In the genomic region with DNA sequence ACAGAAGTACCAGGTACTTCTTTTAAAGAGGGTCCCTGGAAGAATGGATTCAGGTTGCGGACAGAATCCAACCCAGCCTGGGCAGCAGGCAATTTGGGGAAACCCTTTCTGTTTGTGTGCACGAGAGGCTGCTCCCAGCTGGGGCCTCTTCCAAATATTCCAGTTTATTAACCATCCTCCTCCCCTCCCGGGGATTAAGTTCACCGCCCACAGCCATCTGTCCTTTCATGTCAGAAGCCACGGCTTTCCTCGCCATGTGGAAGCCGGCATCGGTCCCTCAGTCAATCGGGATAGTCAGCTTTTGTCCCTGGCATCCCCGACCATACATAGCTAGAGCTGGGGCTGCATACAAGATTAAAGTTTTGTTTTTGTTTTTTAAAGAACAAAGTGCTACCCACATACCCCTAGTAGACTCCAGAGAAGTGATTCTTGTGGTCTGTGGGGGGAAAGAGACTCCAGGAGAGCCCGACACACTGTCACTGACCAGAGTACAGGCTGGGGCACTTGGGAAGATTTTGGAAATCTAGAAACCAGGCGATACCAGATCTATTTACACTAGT, we compare ENCODE assay signal across 7 mouse cellular contexts.
DNase-seq lines count a peak whose midpoint lies in the region; ATAC-seq lines count a peak whose summit lies in the region.

No protein-coding gene starts in this region.

- H3K4me1 ChIP-seq in intestine, embryonic 15.5 days (replicated peaks) = peaks cover 56% of the 10 kb centered on the region
- H3K4me1 ChIP-seq in neural tube, embryonic 14.5 days (ENCODE audit: control insufficient read depth, insufficient read depth, low read length) = peaks cover 64% of the 10 kb centered on the region

- no peak overlapping the region for H3K9ac ChIP-seq in intestine, embryonic 15.5 days
- H3K9ac ChIP-seq in neural tube, embryonic 14.5 days (replicated peaks; ENCODE audit: low read depth, low read length) = no peak overlapping the region

- H3K4me2 ChIP-seq in intestine, embryonic 15.5 days (replicated peaks) = peak overlapping the region; percentile 30; the same call in 1 of the 2 replicates
- peak overlapping the region; percentile 5; the same call in 1 of the 2 replicates for H3K4me2 ChIP-seq in neural tube, embryonic 14.5 days (ENCODE audit: low read depth, low read length)

- ATAC-seq in intestine, embryonic 15.5 days = no peak
- ATAC-seq in neural tube, embryonic 14.5 days (ENCODE audit: low read depth) = no peak

- DNase-seq in layer of hippocampus, postnatal 36 days = peak; percentile 56 to 58
- DNase-seq in layer of hippocampus, adult 8-10 months (ENCODE audit: low spot score in 2 of 2) = no peak
- DNase-seq in embryo, embryonic 10.5 days (ENCODE audit: low spot score) = peak; percentile 42
- DNase-seq in right cerebral cortex, postnatal 25 days = no peak
- no peak for DNase-seq in spleen, adult 12 weeks (ENCODE audit: low spot score)

- no peaks in the 10 kb centered on the region for H3K36me3 ChIP-seq in intestine, embryonic 15.5 days
- H3K36me3 ChIP-seq in neural tube, embryonic 14.5 days (ENCODE audit: control insufficient read depth, insufficient read depth, low read length) = no peaks in the 10 kb centered on the region

- H3K9me3 ChIP-seq in intestine, embryonic 15.5 days = no peaks in the 10 kb centered on the region
- no peaks in the 10 kb centered on the region for H3K9me3 ChIP-seq in neural tube, embryonic 14.5 days (ENCODE audit: control insufficient read depth, low read length)

- peak overlapping the region; percentile 51; the same call in 1 of the 2 replicates for H3K27ac ChIP-seq in intestine, embryonic 15.5 days
- H3K27ac ChIP-seq in neural tube, embryonic 14.5 days (ENCODE audit: low read depth, low read length) = peak overlapping the region; percentile 66

- no peaks in the 10 kb centered on the region for H3K27me3 ChIP-seq in intestine, embryonic 15.5 days (replicated peaks)
- no peaks in the 10 kb centered on the region for H3K27me3 ChIP-seq in neural tube, embryonic 14.5 days (ENCODE audit: control insufficient read depth, insufficient read depth, low read length)

- no peak overlapping the region for H3K4me3 ChIP-seq in intestine, embryonic 15.5 days (replicated peaks)
- H3K4me3 ChIP-seq in neural tube, embryonic 14.5 days (ENCODE audit: low read depth, low read length) = no peak overlapping the region

- WGBS in intestine, embryonic 15.5 days = 50% methylated on average over 12 of the region's 12 CpGs
- WGBS in neural tube, embryonic 14.5 days = 19% methylated on average over 12 of the region's 12 CpGs

Comparison
In these comparisons a context has a peak if more than half of its experiments do, and no peak if none do; other contexts are left out.
1. DNase-seq: peak in layer of hippocampus, postnatal 36 days (2 of 2) and embryo, embryonic 10.5 days (single experiment); none in layer of hippocampus, adult 8-10 months (0 of 2), right cerebral cortex, postnatal 25 days (single experiment) and spleen, adult 12 weeks (single experiment).